Mouse (Mus musculus) liver, embryonic 14.5 days (tissue): ENCODE results near the gene Tnik. TPM values are rescaled to one million over a fixed set of nuclear protein-coding genes. Genes with fewer than 3 reads are reported as not detected.

Source experiments
- ATAC-seq: fragments of 200-750 bp; cut with Nextera tagmentation; 2 replicates; pipeline ENCODE4 v1.8.0; 2017; ENCODE audit warnings: moderate number of reproducible peaks, mild to moderate bottlenecking, moderate library complexity; ENCODE audit not compliant: insufficient read depth
- DNase-seq, 3 experiments: peaks; one replicate each; pipeline ENCODE4 v3.0.0-alpha.2; 2012 to 2013; ENCODE audit warnings: low read depth in 3 of 3, low spot score in 3 of 3
- H3K27ac ChIP-seq: fragments of 300-500 bp; sonication (generic); 2 replicates; pipeline ENCODE4 v1.5.1; 2014; ENCODE audit warnings: moderate library complexity, mild to moderate bottlenecking, control low read depth, inconsistent platforms
- H3K27me3 ChIP-seq: fragments of 300-500 bp; sonication (generic); 2 replicates; pipeline ENCODE4 v1.6.1; 2014; ENCODE audit warnings: mild to moderate bottlenecking, low read length, moderate library complexity; ENCODE audit not compliant: control insufficient read depth, insufficient read depth
- H3K36me3 ChIP-seq: fragments of 300-500 bp; sonication (generic); replicated peaks from 2 replicates; pipeline ENCODE4 v1.6.1; 2014; ENCODE audit warnings: low read depth; ENCODE audit not compliant: control insufficient read depth, insufficient read depth
- H3K4me1 ChIP-seq, 2 experiments: fragments of 200-500 bp in 1 of 2; fragments of 300-500 bp in 1 of 2; sonication (generic) in 1 of 2; replicated peaks; 2 replicates each; pipeline ENCODE4 v1.6.1; 2012 to 2014; ENCODE audit warnings: antibody characterized with exemption in 1 of 2, inconsistent platforms in 1 of 2, low read length in 1 of 2; ENCODE audit not compliant: control insufficient read depth in 2 of 2, insufficient read depth in 2 of 2
- H3K4me2 ChIP-seq: fragments of 300-500 bp; sonication (generic); 2 replicates; pipeline ENCODE4 v1.6.1; 2014; ENCODE audit warnings: low read depth, mild to moderate bottlenecking, control low read depth, moderate library complexity
- H3K4me3 ChIP-seq, 2 experiments: fragments of 200-500 bp in 1 of 2; fragments of 300-500 bp in 1 of 2; sonication (generic) in 1 of 2; 2 replicates each; pipeline ENCODE4 v1.5.1; 2012 to 2014; ENCODE audit warnings: low read depth in 2 of 2, low read length in 2 of 2, mild to moderate bottlenecking in 2 of 2, control low read depth in 1 of 2, inconsistent platforms in 1 of 2, moderate library complexity in 1 of 2; ENCODE audit not compliant: insufficient read depth in 1 of 2
- H3K9ac ChIP-seq: fragments of 300-500 bp; sonication (generic); replicated peaks from 2 replicates; pipeline ENCODE4 v1.6.1; 2014; ENCODE audit warnings: mild to moderate bottlenecking, control low read depth, moderate library complexity
- H3K9me3 ChIP-seq: fragments of 300-500 bp; sonication (generic); 2 replicates; pipeline ENCODE4 v1.6.1; 2016; ENCODE audit warnings: low read length, mixed read lengths; ENCODE audit not compliant: control insufficient read depth
- CTCF ChIP-seq: IDR thresholded peaks from 2 replicates; pipeline ENCODE4 v1.5.1; 2016; ENCODE audit warnings: antibody characterized with exemption, low read depth, control low read depth
- EP300 ChIP-seq: IDR thresholded peaks from 2 replicates; pipeline ENCODE4 v1.6.1; 2016; ENCODE audit warnings: antibody characterized with exemption, low read depth
- WGBS: fragments of 180-500 bp; shearing (Covaris S2); extraction: QIAGEN DNeasy Blood & Tissue Kit; methylation state at CpG from one replicate; pipeline ENCODE4 v1.1.7; 2014; ENCODE audit not compliant: insufficient replicate concordance; 5-methylcytosine and 5-hydroxymethylcytosine counted together
- polyA plus RNA-seq, 2 experiments: library from polyadenylated mRNA; depleted of rRNA in 1 of 2; stranded (reverse) in 1 of 2; unstranded in 1 of 2; fragments of >200 nt; fragmentation: Nextera tagmentation in 1 of 2; extraction: Ambion mirVana in 1 of 2; gene quantifications; 2 replicates each; pipeline versions ENCODE4 v1.2.1 to v1.2.3; 2012 to 2014

The Tnik gene
- polyA plus RNA-seq, 2 experiments, result 0.89 to 2.0 TPM

DNA sequence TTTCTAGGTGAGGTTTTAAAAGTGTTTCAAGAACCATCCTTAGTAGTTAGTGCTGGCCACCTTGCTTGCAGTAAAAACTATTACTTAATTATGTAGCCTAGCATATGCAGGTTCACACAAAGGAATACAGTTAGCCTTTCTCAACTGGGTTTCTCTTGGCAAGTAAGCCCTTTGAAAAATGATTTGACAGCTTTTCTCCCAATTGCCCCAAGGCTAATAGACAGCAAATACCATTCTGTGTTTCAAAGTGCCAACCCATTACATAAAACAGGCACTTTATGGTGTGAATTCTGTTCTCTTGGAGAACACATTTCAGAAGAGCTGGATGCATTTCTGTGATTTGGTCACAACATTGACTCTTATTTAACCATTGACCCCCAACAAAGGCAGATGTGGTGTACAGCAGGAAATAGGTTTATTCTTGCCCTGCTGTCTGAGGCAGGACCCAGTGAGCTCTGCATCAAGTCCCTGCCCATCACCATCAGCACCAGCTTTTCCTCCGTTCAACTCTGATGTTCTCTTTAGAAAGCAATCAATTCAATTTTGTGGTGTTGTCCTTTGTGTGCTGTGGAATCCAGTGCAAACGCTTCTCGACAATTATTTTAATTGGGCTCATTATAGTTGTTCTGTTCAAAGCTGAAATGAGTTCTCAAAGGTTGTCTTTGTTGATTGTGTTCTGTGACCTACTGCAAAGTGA is 233.9 kb downstream of the Tnik start:
- no peak overlapping the region for H3K9ac ChIP-seq
- no peak overlapping the region for H3K27ac ChIP-seq
- H3K4me1 ChIP-seq, result no peaks in the 10 kb centered on the region
- H3K4me3 ChIP-seq, result no peak overlapping the region
- WGBS, result 69% methylated on average over 3 of the region's 3 CpGs
- no peaks in the 10 kb centered on the region for H3K36me3 ChIP-seq
- no peak overlapping the region for H3K4me2 ChIP-seq
- no peak for DNase-seq
- H3K27me3 ChIP-seq, result no peaks in the 10 kb centered on the region
- TF ChIP-seq EP300, result no peak
- H3K9me3 ChIP-seq, result no peaks in the 10 kb centered on the region
- ATAC-seq, result no peak

DNA sequence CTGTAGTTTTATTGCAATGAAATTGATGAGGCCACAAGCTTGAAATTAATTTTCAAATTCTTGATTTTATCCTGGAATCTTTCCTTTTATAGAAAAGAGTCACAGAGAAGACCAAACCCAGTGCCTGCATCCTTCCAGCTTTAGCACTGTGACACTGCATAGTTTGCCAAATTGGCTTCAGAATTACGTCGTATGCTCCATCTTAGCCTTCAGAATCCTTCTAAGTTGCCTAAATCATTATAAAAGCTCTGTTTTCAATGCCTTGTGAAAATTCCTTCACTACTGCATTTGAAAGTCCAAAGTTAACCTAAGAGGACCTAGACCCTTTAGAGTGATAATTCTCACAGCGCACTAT is 234.5 kb downstream of the Tnik start:
- Histone ChIP-seq H3K4me1 (no peaks in the 10 kb centered on the region), H3K4me2 (no peak overlapping the region), H3K27ac (no peak overlapping the region), H3K36me3 (no peaks in the 10 kb centered on the region), H3K27me3 (no peaks in the 10 kb centered on the region), H3K4me3 (no peak overlapping the region), H3K9ac (no peak overlapping the region), H3K9me3 (no peaks in the 10 kb centered on the region)
- no peak for ATAC-seq
- TF ChIP-seq EP300 (no peak), CTCF (no peak)
- no peak for DNase-seq
- WGBS, result 75% methylated on average over 3 of the region's 3 CpGs

DNA sequence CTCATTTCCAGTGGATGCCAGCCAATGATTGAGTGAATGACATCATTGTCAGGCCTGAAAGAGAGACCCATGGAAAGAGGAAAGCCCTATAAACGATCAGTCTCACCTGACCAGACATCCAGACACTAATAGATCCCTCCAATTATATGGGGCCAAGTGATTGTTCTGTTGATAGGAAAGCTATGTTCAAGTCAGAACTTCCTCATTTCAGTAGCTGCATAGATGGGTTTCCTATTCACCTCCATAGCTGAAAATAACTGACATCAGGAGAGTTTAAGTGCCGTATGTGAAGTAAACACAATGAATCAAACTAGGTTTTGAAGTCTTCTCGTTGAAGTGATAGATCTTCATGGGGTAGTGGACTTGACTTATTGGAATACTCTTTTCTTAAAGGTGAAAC is 239.7 kb downstream of the Tnik start:
- no peak overlapping the region for H3K4me2 ChIP-seq
- no peak overlapping the region for H3K9ac ChIP-seq
- H3K4me1 ChIP-seq, result no peaks in the 10 kb centered on the region
- no peaks in the 10 kb centered on the region for H3K36me3 ChIP-seq
- DNase-seq, result no peak
- 50% methylated on average over 3 of the region's 3 CpGs for WGBS
- H3K27ac ChIP-seq, result no peak overlapping the region
- H3K4me3 ChIP-seq, result no peak overlapping the region
- TF ChIP-seq CTCF (no peak), EP300 (no peak)
- H3K9me3 ChIP-seq, result no peaks in the 10 kb centered on the region
- H3K27me3 ChIP-seq, result no peaks in the 10 kb centered on the region
- ATAC-seq, result no peak

DNA sequence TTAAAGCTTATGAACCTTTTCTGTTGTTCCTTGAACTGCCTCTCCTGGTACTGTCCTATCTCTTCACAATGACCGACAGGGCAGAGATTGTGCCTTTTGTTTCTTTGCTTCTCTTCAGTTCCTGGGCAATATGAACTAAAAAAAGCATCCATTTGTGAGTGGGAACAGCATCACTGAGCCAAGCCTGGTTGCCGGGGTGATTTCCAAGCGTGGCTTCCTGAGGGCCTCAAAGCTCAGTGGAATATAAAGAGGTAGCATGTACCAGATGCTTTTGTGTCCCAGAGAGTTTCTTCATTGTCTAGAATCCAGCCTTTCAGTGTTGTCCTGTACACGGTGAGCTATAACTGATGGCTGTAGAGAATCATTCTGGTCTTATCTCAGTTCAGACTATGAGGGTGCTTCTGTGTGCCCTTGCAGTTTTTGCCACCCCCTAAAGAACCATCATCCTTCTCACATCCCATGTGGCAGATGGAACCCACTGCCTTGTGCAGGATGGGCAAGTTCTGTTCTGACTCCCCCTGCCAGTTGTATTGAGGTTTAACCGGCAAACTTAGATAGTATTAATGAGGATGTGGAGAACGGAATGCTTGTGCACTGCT is 246.4 kb downstream of the Tnik start:
- ATAC-seq (no peak), DNase-seq (no peak)
- Histone ChIP-seq H3K27ac (no peak overlapping the region), H3K4me1 (no peaks in the 10 kb centered on the region), H3K4me3 (no peak overlapping the region), H3K36me3 (no peaks in the 10 kb centered on the region), H3K9me3 (no peaks in the 10 kb centered on the region), H3K27me3 (no peaks in the 10 kb centered on the region), H3K9ac (no peak overlapping the region), H3K4me2 (no peak overlapping the region)
- 72% methylated on average over 6 of the region's 6 CpGs for WGBS
- no peak for TF ChIP-seq EP300
- no peak for TF ChIP-seq CTCF

DNA sequence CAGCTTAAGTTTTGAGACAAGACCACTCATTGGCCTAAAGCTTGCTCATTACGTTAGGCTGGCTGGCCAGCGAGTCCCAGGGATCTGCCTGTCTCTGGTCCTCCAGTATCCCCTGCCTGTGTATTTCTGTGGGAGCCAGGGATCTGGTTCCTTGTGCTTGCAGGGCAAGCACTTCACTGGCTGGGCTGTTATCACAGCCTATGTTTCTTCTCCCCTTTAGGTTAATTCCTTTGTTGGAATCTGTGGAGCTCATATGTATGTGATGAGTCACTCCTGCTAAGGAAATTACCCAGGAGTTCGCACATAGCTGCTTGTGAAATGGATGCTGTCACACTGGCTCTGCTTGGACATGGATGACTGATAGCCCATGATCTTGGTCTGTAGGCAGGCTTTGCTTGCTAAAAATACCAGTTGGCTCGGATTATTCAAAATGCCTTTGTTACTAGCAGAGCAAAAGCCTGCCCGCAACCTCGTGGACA is 260.0 kb downstream of the Tnik start:
- no peak overlapping the region for H3K9ac ChIP-seq
- H3K4me1 ChIP-seq, result no peaks in the 10 kb centered on the region
- no peaks in the 10 kb centered on the region for H3K9me3 ChIP-seq
- TF ChIP-seq CTCF (no peak), EP300 (no peak)
- no peak for ATAC-seq
- H3K4me3 ChIP-seq, result no peak overlapping the region
- no peaks in the 10 kb centered on the region for H3K27me3 ChIP-seq
- no peak for DNase-seq
- no peak overlapping the region for H3K4me2 ChIP-seq
- 66% methylated on average over 6 of the region's 6 CpGs for WGBS
- H3K27ac ChIP-seq, result no peak overlapping the region
- no peaks in the 10 kb centered on the region for H3K36me3 ChIP-seq
